Comparison of ENCODE assay signal across 25 mouse cellular contexts in the genomic region with DNA sequence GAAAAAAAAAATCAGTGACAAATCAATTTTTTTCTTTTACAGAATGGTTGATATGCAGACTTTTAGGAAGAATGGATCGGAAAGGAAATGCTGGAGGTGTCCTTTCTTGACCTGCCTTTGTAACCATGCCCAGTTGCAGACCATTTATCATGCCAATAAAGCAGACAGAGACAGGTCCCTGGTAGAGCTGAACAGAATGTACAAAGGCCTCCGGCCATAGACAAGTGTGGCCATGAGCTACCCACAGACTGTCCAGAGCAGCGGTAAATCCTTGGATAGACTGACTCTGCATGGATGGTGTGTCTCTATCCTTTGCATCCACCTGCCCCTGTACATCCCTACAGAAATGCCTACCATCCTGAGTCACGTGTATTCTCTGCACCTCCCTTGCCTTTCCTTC.
DNase-seq lines count a peak whose midpoint lies in the region; ATAC-seq and TF ChIP-seq lines count a peak whose summit lies in the region.
"Had no signal": no experiment of that assay in that cellular context is flagged by ENCODE, and none has a peak within 500 bp of the region (broad histone marks: within the 10 kb centered on the region; RNA-seq: fewer than 3 reads in every experiment).

No protein-coding gene starts in this region.

- H3K4me1 ChIP-seq in heart, adult 2 months (ENCODE audit: control insufficient read depth, insufficient read depth, low read length), result peaks cover 6% of the 10 kb centered on the region
- H3K4me1 ChIP-seq in heart, embryonic 11.5 days (ENCODE audit: control insufficient read depth, insufficient read depth, low read length), result peaks cover 7% of the 10 kb centered on the region

- H3K36me3 ChIP-seq in heart, adult 2 months (ENCODE audit: control insufficient read depth, insufficient read depth, low read length), result no peaks in the 10 kb centered on the region
- no peaks in the 10 kb centered on the region for H3K36me3 ChIP-seq in heart, embryonic 11.5 days (ENCODE audit: control insufficient read depth, insufficient read depth, low read length)
- H3K36me3 ChIP-seq: embryonic facial prominence, embryonic 10.5 days; embryonic facial prominence, embryonic 13.5 days; forebrain, embryonic 12.5 days; forebrain, embryonic 15.5 days; heart, embryonic 10.5 days had no signal

- no peak overlapping the region for H3K27ac ChIP-seq in heart, adult 2 months
- no peak overlapping the region for H3K27ac ChIP-seq in heart, embryonic 11.5 days (ENCODE audit: low read depth, low read length)
- H3K27ac ChIP-seq: embryonic facial prominence, embryonic 10.5 days; embryonic facial prominence, embryonic 13.5 days; forebrain, embryonic 12.5 days; forebrain, embryonic 15.5 days; heart, embryonic 10.5 days; hindbrain, embryonic 14.5 days; hindbrain, postnatal 0 days had no signal

- no peaks in the 10 kb centered on the region for H3K27me3 ChIP-seq in heart, adult 2 months (ENCODE audit: control insufficient read depth, insufficient read depth, low read length)
- no peaks in the 10 kb centered on the region for H3K27me3 ChIP-seq in heart, embryonic 11.5 days (ENCODE audit: control insufficient read depth, insufficient read depth, low read length)
- H3K27me3 ChIP-seq: embryonic facial prominence, embryonic 13.5 days; forebrain, embryonic 12.5 days; forebrain, embryonic 15.5 days had no signal

- H3K4me3 ChIP-seq in heart, adult 2 months, result no peak overlapping the region
- H3K4me3 ChIP-seq in heart, embryonic 11.5 days (ENCODE audit: low read depth, low read length), result no peak overlapping the region
- H3K4me3 ChIP-seq: embryonic facial prominence, embryonic 10.5 days; embryonic facial prominence, embryonic 13.5 days; erythroblast, embryonic 14.5 days; forebrain, embryonic 12.5 days; forebrain, embryonic 15.5 days; heart, embryonic 10.5 days had no signal

- H3K4me2 ChIP-seq in heart, embryonic 11.5 days, result no peak overlapping the region
- H3K4me2 ChIP-seq: embryonic facial prominence, embryonic 13.5 days; forebrain, embryonic 12.5 days; forebrain, embryonic 15.5 days; hindbrain, embryonic 14.5 days had no signal

- 67% methylated on average over 4 of the region's 4 CpGs for WGBS in heart, adult 2 months
- 81% methylated on average over 4 of the region's 4 CpGs for WGBS in heart, embryonic 11.5 days (ENCODE audit: insufficient replicate concordance)

- H3K9ac ChIP-seq in heart, adult 2 months (ENCODE audit: low read depth, low read length), result no peak overlapping the region
- H3K9ac ChIP-seq in heart, embryonic 11.5 days (ENCODE audit: low read depth, low read length), result no peak overlapping the region
- H3K9ac ChIP-seq: embryonic facial prominence, embryonic 13.5 days; forebrain, embryonic 12.5 days; forebrain, embryonic 15.5 days; hindbrain, embryonic 14.5 days had no signal

- 0 out of 2 replicates have a peak, but pooled peaks have one; percentile 15 for TF ChIP-seq EP300 in heart, adult 2 months (IDR thresholded peaks at IDR 0.05; ENCODE audit: insufficient read depth, low read depth, low read length)

- no peak for TF ChIP-seq POLR2A in heart, adult 2 months (IDR thresholded peaks at IDR 0.05; ENCODE audit: insufficient read depth, low read depth, low read length)

- TF ChIP-seq CTCF in heart, adult 2 months (IDR thresholded peaks at IDR 0.05), result no peak

- DNase-seq in adrenal gland, adult (ENCODE audit: inconsistent age in 2 of 2, low spot score in 1 of 2), result peak; percentile 59 to 61
- DNase-seq in adrenal gland, postnatal 25 days, result no peak
- peak in 1 of 2 experiments; percentile 10 for DNase-seq in heart, adult 2 months
- DNase-seq in adrenal gland, postnatal 10 days, result peak; percentile 26
- DNase-seq: cerebellum, adult 11-12 months; cerebellum, adult 8-10 months; cerebellum, postnatal 10 days; cerebellum, postnatal 36 days; embryo, embryonic 11 days; gastrocnemius, postnatal 25 days; heart, postnatal 4 days; kidney, adult 18-20 months had no signal

- intact Hi-C loops in heart, adult 2 months (cut with DNase I), result no loop called here

- no peaks in the 10 kb centered on the region for H3K9me3 ChIP-seq in heart, embryonic 11.5 days (replicated peaks; ENCODE audit: control insufficient read depth, low read length)
- H3K9me3 ChIP-seq: embryonic facial prominence, embryonic 10.5 days; embryonic facial prominence, embryonic 13.5 days; forebrain, embryonic 12.5 days; forebrain, embryonic 15.5 days; heart, embryonic 10.5 days had no signal

- no peak for ATAC-seq in heart, embryonic 11.5 days (replicated peaks; ENCODE audit: insufficient number of reproducible peaks, low FRiP score, low TSS enrichment)
- ATAC-seq in megakaryocyte, adult 5-6 weeks (ENCODE audit: poor library complexity, severe bottlenecking), result no peak
- ATAC-seq: activated CD4-positive, CD25-positive, alpha-beta regulatory T cell, adult 4 months; forebrain, embryonic 15.5 days; hindbrain, postnatal 0 days; inflammation-experienced regulatory T-cells, adult 6 months; intestine, embryonic 16.5 days had no signal

- H3K79me2 ChIP-seq in heart, adult 2 months (replicated peaks; ENCODE audit: control insufficient read depth, insufficient read depth, low read length), result 0 out of 2 replicates have a peak, but pooled peaks cover 1% of the 10 kb centered on the region
